Mouse (Mus musculus) neural tube, embryonic 11.5 days (tissue): ENCODE measurements at regions not wholly inside any gene's neighbourhood (a gene's known extent, or its start where the extent isn't known, plus 50 kb on each side); places are given as distances from the start of the nearest gene placed in this dataset.
A peak's percentile ranks its signal among the peaks of the same experiment; 100 is the strongest.

Experiments used
- ATAC-seq: fragments of 200-750 bp; cut with Nextera tagmentation; 2 replicates; pipeline ENCODE4 v1.8.0; 2017; ENCODE audit warnings: moderate number of reproducible peaks, mild to moderate bottlenecking, moderate TSS enrichment, moderate library complexity; ENCODE audit not compliant: insufficient read depth, low FRiP score, low TSS enrichment
- DNase-seq: peaks from one replicate; pipeline ENCODE4 v3.0.0-alpha.2; 2015; ENCODE audit warnings: low spot score
- H3K27ac ChIP-seq: fragments of 300-500 bp; sonication (generic); 2 replicates; pipeline ENCODE4 v1.5.1; 2014; ENCODE audit warnings: low read depth, mild to moderate bottlenecking, low read length
- H3K27me3 ChIP-seq: fragments of 300-500 bp; sonication (generic); 2 replicates; pipeline ENCODE4 v1.6.1; 2014; ENCODE audit warnings: mild to moderate bottlenecking, low read length, mixed read lengths; ENCODE audit not compliant: control insufficient read depth, insufficient read depth
- H3K36me3 ChIP-seq: fragments of 300-500 bp; sonication (generic); 2 replicates; pipeline ENCODE4 v1.6.1; 2014; ENCODE audit warnings: mild to moderate bottlenecking, low read length, moderate library complexity, mixed read lengths; ENCODE audit not compliant: control insufficient read depth, insufficient read depth
- H3K4me1 ChIP-seq: fragments of 300-500 bp; sonication (generic); 2 replicates; pipeline ENCODE4 v1.6.1; 2014; ENCODE audit warnings: low read length, mixed read lengths; ENCODE audit not compliant: control insufficient read depth, insufficient read depth
- H3K4me2 ChIP-seq: fragments of 300-500 bp; sonication (generic); 2 replicates; pipeline ENCODE4 v1.6.1; 2014; ENCODE audit warnings: low read depth, mild to moderate bottlenecking, moderate library complexity
- H3K4me3 ChIP-seq: fragments of 300-500 bp; sonication (generic); 2 replicates; pipeline ENCODE4 v1.5.1; 2014; ENCODE audit warnings: low read depth, low read length
- H3K9ac ChIP-seq: fragments of 300-500 bp; sonication (generic); 2 replicates; pipeline ENCODE4 v1.6.1; 2014; ENCODE audit warnings: mild to moderate bottlenecking, low read length
- H3K9me3 ChIP-seq: fragments of 300-500 bp; sonication (generic); 2 replicates; pipeline ENCODE4 v1.6.1; 2016; ENCODE audit warnings: low read length; ENCODE audit not compliant: control insufficient read depth
- WGBS: fragments of 180-500 bp; shearing (Covaris S2); extraction: QIAGEN DNeasy Blood & Tissue Kit; methylation state at CpG from one replicate; pipeline ENCODE4 v1.1.7; 2014; 5-methylcytosine and 5-hydroxymethylcytosine counted together

- Histone ChIP-seq H3K4me3 (no peak overlapping the region), H3K9me3 (no peaks in the 10 kb centered on the region), H3K9ac (no peak overlapping the region), H3K4me2 (no peak overlapping the region), H3K27me3 (no peaks in the 10 kb centered on the region), H3K27ac (no peak overlapping the region), H3K36me3 (no peaks in the 10 kb centered on the region), H3K4me1 (no peaks in the 10 kb centered on the region)
- DNase-seq (no peak), ATAC-seq (no peak)
These were observed 121.3 kb upstream of the Chmp2b start for GRCm38 (mm10) chr16:65683703-65684320.

GRCm38 (mm10) chr16:65693626-65694025, 121.4 kb upstream of the Vgll3 start:
- no peaks in the 10 kb centered on the region for H3K27me3 ChIP-seq
- 73% methylated on average over 2 of the region's 2 CpGs for WGBS
- ATAC-seq = no peak
- no peaks in the 10 kb centered on the region for H3K4me1 ChIP-seq
- no peaks in the 10 kb centered on the region for H3K9me3 ChIP-seq
- DNase-seq = no peak
- H3K9ac ChIP-seq = no peak overlapping the region
- no peak overlapping the region for H3K4me3 ChIP-seq
- H3K4me2 ChIP-seq = no peak overlapping the region
- H3K27ac ChIP-seq = no peak overlapping the region
- H3K36me3 ChIP-seq = no peaks in the 10 kb centered on the region

- DNase-seq = no peak
These were observed 99.4 kb upstream of the Vgll3 start for GRCm38 (mm10) chr16:65715631-65716030.

GRCm38 (mm10) chr16:65718791-65719472, 96.1 kb upstream of the Vgll3 start:
- Histone ChIP-seq H3K9me3 (no peaks in the 10 kb centered on the region), H3K4me2 (no peak overlapping the region), H3K4me1 (no peaks in the 10 kb centered on the region), H3K9ac (no peak overlapping the region), H3K27ac (no peak overlapping the region), H3K27me3 (no peaks in the 10 kb centered on the region), H3K36me3 (no peaks in the 10 kb centered on the region), H3K4me3 (no peak overlapping the region)
- ATAC-seq (no peak), DNase-seq (no peak)
- 68% methylated on average over 6 of the region's 6 CpGs for WGBS

More at GRCm38 (mm10) chr16:65715631-65716030, 99.4 kb upstream of the Vgll3 start:
- Histone ChIP-seq H3K4me1 (no peaks in the 10 kb centered on the region), H3K9ac (no peak overlapping the region), H3K4me2 (no peak overlapping the region), H3K9me3 (no peaks in the 10 kb centered on the region), H3K27me3 (no peaks in the 10 kb centered on the region), H3K36me3 (no peaks in the 10 kb centered on the region), H3K27ac (no peak overlapping the region), H3K4me3 (no peak overlapping the region)
- ATAC-seq = peak; percentile 39; the same call in 1 of the 2 replicates

GRCm38 (mm10) chr16:65720953-65721352, 94.1 kb upstream of the Vgll3 start:
- Histone ChIP-seq H3K4me3 (no peak overlapping the region), H3K4me2 (no peak overlapping the region), H3K9me3 (no peaks in the 10 kb centered on the region), H3K27me3 (no peaks in the 10 kb centered on the region), H3K27ac (no peak overlapping the region), H3K36me3 (no peaks in the 10 kb centered on the region), H3K9ac (no peak overlapping the region), H3K4me1 (no peaks in the 10 kb centered on the region)
- DNase-seq (no peak), ATAC-seq (peak; percentile 52)
- 41% methylated on average over 4 of the region's 4 CpGs for WGBS

- WGBS = 81% methylated on average over 5 of the region's 5 CpGs
- Histone ChIP-seq H3K4me1 (no peaks in the 10 kb centered on the region), H3K27me3 (no peaks in the 10 kb centered on the region), H3K36me3 (no peaks in the 10 kb centered on the region), H3K4me3 (no peak overlapping the region), H3K9ac (no peak overlapping the region), H3K4me2 (no peak overlapping the region), H3K27ac (no peak overlapping the region), H3K9me3 (no peaks in the 10 kb centered on the region)
- ATAC-seq = no peak
- no peak for DNase-seq
These were observed 89.3 kb upstream of the Vgll3 start for GRCm38 (mm10) chr16:65725559-65726269.

- no peak overlapping the region for H3K27ac ChIP-seq
- H3K9ac ChIP-seq = no peak overlapping the region
- no peaks in the 10 kb centered on the region for H3K27me3 ChIP-seq
- H3K36me3 ChIP-seq = no peaks in the 10 kb centered on the region
- WGBS = 59% methylated on average over 3 of the region's 3 CpGs
- H3K4me3 ChIP-seq = no peak overlapping the region
- no peak overlapping the region for H3K4me2 ChIP-seq
- ATAC-seq (no peak), DNase-seq (no peak)
- H3K4me1 ChIP-seq = no peaks in the 10 kb centered on the region
- no peaks in the 10 kb centered on the region for H3K9me3 ChIP-seq
These were observed 88.8 kb upstream of the Vgll3 start for GRCm38 (mm10) chr16:65726289-65726688.

GRCm38 (mm10) chr16:65729322-65729721, 85.7 kb upstream of the Vgll3 start:
- 63% methylated on average over 4 of the region's 4 CpGs for WGBS
- no peaks in the 10 kb centered on the region for H3K27me3 ChIP-seq
- H3K4me1 ChIP-seq = no peaks in the 10 kb centered on the region
- H3K4me2 ChIP-seq = no peak overlapping the region
- DNase-seq (no peak), ATAC-seq (0 out of 2 replicates have a peak, but pooled peaks have one; percentile 46)
- no peaks in the 10 kb centered on the region for H3K9me3 ChIP-seq
- H3K4me3 ChIP-seq = no peak overlapping the region
- no peak overlapping the region for H3K27ac ChIP-seq
- no peaks in the 10 kb centered on the region for H3K36me3 ChIP-seq
- no peak overlapping the region for H3K9ac ChIP-seq

GRCm38 (mm10) chr16:65739652-65740051, 75.4 kb upstream of the Vgll3 start:
- Histone ChIP-seq H3K27me3 (no peaks in the 10 kb centered on the region), H3K9ac (no peak overlapping the region), H3K36me3 (no peaks in the 10 kb centered on the region), H3K4me3 (no peak overlapping the region), H3K4me1 (no peaks in the 10 kb centered on the region), H3K27ac (no peak overlapping the region), H3K9me3 (no peaks in the 10 kb centered on the region), H3K4me2 (no peak overlapping the region)
- no peak for ATAC-seq
- DNase-seq = no peak
- WGBS = 88% methylated on average over 3 of the region's 3 CpGs
